Mouse (Mus musculus) spleen, postnatal 4 days (tissue): ENCODE measurements around the gene Nop16.

Experiments used
- DNase-seq, 2 experiments: peaks; one replicate each; pipeline ENCODE4 v3.0.0; 2022; ENCODE audit warnings: low spot score in 2 of 2

Gene Nop16

GRCm38 (mm10) chr13:54596107-54596690 lies 6.3 kb upstream of the Nop16 start:
- DNase-seq = no peak

GRCm38 (mm10) chr13:54593617-54594016 lies 3.7 kb upstream of the Nop16 start:
- DNase-seq = no peak

- no peak for DNase-seq
Observed at GRCm38 (mm10) chr13:54591776-54592356, 2.0 kb upstream of the Nop16 start.

- no peak for DNase-seq
Observed at GRCm38 (mm10) chr13:54589414-54589995, 385 bp downstream of the Nop16 start.

- DNase-seq = no peak
Observed at GRCm38 (mm10) chr13:54585831-54586230, 4.1 kb downstream of the Nop16 start.

GRCm38 (mm10) chr13:54582860-54583259 lies 7.0 kb downstream of the Nop16 start:
- DNase-seq = no peak

GRCm38 (mm10) chr13:54582126-54582525 lies 7.8 kb downstream of the Nop16 start:
- no peak for DNase-seq

- no peak for DNase-seq
Observed at GRCm38 (mm10) chr13:54581385-54581784, 8.5 kb downstream of the Nop16 start.

- DNase-seq = peak; percentile 33 to 74
Observed at GRCm38 (mm10) chr13:54577652-54578507, 12.0 kb downstream of the Nop16 start.

GRCm38 (mm10) chr13:54575489-54575888 lies 14.4 kb downstream of the Nop16 start:
- no peak for DNase-seq

- peak; percentile 53 to 80 for DNase-seq
Observed at GRCm38 (mm10) chr13:54574854-54575481, 14.9 kb downstream of the Nop16 start, which contains the start of gene Arl10. TSS of gene Arl10 (plus strand) at chr13:54575015.

GRCm38 (mm10) chr13:54572621-54573020 lies 17.3 kb downstream of the Nop16 start:
- no peak for DNase-seq

- DNase-seq = no peak
Observed at GRCm38 (mm10) chr13:54571637-54572036, 18.3 kb downstream of the Nop16 start.

- DNase-seq = no peak
Observed at GRCm38 (mm10) chr13:54570736-54571135, 19.2 kb downstream of the Nop16 start.

GRCm38 (mm10) chr13:54569282-54569681 lies 20.6 kb downstream of the Nop16 start:
- no peak for DNase-seq

- DNase-seq = no peak
Observed at GRCm38 (mm10) chr13:54568380-54568779, 21.5 kb downstream of the Nop16 start.

GRCm38 (mm10) chr13:54565594-54566345 lies 24.1 kb downstream of the Nop16 start:
- DNase-seq = peak; percentile 39 to 72

- peak; percentile 92 to 98 for DNase-seq
Observed at GRCm38 (mm10) chr13:54565201-54565581, 24.7 kb downstream of the Nop16 start, which contains the start of gene 4833439L19Rik. TSS of gene 4833439L19Rik (minus strand) at chr13:54565435.

- DNase-seq = no peak
Observed at GRCm38 (mm10) chr13:54564232-54565200, 25.4 kb downstream of the Nop16 start.

- DNase-seq = no peak
Observed at GRCm38 (mm10) chr13:54562562-54562961, 27.3 kb downstream of the Nop16 start.
